Mouse (Mus musculus) heart, embryonic 15.5 days (tissue): ENCODE measurements around the gene Gjc3. TPM values are rescaled to one million over a fixed set of nuclear protein-coding genes. Genes with fewer than 3 reads are reported as not detected.

Experiments
- ATAC-seq: fragments of 200-750 bp; cut with Nextera tagmentation; replicated peaks from 2 replicates; pipeline ENCODE4 v1.8.0; 2017; ENCODE audit warnings: low read depth, moderate TSS enrichment; ENCODE audit not compliant: insufficient number of reproducible peaks, insufficient read depth, low FRiP score
- H3K27ac ChIP-seq: fragments of 300-500 bp; sonication (generic); 2 replicates; pipeline ENCODE4 v1.5.1; 2015; ENCODE audit warnings: mild to moderate bottlenecking, inconsistent platforms
- H3K27me3 ChIP-seq: fragments of 300-500 bp; sonication (generic); 2 replicates; pipeline ENCODE4 v1.6.1; 2015; ENCODE audit warnings: inconsistent platforms
- H3K36me3 ChIP-seq: fragments of 300-500 bp; sonication (generic); 2 replicates; pipeline ENCODE4 v1.6.1; 2015; ENCODE audit warnings: mild to moderate bottlenecking, inconsistent platforms
- H3K4me1 ChIP-seq: fragments of 300-500 bp; sonication (generic); replicated peaks from 2 replicates; pipeline ENCODE4 v1.6.1; 2015; ENCODE audit warnings: inconsistent platforms
- H3K4me2 ChIP-seq: fragments of 300-500 bp; sonication (generic); 2 replicates; pipeline ENCODE4 v1.6.1; 2015; ENCODE audit warnings: inconsistent platforms, mild to moderate bottlenecking, moderate library complexity
- H3K4me3 ChIP-seq: fragments of 300-500 bp; sonication (generic); 2 replicates; pipeline ENCODE4 v1.5.1; 2015; ENCODE audit warnings: mild to moderate bottlenecking, inconsistent platforms
- H3K9ac ChIP-seq: fragments of 300-500 bp; sonication (generic); 2 replicates; pipeline ENCODE4 v1.6.1; 2015; ENCODE audit warnings: mild to moderate bottlenecking, inconsistent platforms
- H3K9me3 ChIP-seq: fragments of 300-500 bp; sonication (generic); replicated peaks from 2 replicates; pipeline ENCODE4 v1.6.1; 2016; ENCODE audit warnings: inconsistent platforms
- WGBS: fragments of 180-500 bp; shearing (Covaris S2); methylation state at CpG from one replicate; pipeline ENCODE4 v1.1.7; 2015; ENCODE audit warnings: mixed read lengths; 5-methylcytosine and 5-hydroxymethylcytosine counted together
- polyA plus RNA-seq: library from polyadenylated mRNA; unstranded; fragments of >200 nt; fragmentation: Nextera tagmentation; extraction: Ambion mirVana; gene quantifications from 2 replicates; pipeline ENCODE4 v1.2.1, GENCODE M21; 2015

The Gjc3 gene
- polyA plus RNA-seq, 1 experiment from 2014 or later = not detected

DNA sequence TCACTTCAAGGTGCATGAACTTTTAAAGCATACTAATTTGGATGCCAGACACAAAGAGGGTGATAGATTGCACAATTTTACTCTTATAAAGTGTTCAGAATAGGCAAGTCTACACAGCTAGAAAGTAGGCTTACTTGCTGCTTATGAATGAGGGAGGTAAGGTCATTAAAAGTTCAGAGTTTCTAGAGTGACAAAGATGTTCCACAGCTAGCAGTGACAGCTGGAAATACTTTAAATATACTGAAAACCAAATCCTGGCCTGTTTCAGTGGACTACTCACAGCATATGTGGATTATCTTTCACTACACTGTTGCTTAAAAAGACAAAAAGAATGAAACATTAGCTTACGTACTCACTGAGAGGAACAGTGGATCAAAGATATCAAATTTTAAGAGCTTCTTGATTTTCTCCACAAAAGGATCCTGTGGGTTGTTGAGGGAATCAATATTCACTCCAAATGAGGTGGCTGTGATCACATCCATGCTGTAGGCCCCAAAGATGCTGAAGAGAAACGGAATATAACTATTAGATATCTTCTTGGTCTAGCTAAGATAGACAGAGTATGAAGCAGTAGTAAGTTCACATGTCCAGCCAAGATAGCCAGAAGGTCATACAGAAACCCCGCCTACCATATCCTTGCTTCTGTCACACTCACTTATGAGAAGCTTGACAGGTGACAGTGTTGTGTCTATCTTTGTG is 53.2 kb downstream of the Gjc3 start:
- Histone ChIP-seq H3K9me3 (no peaks in the 10 kb centered on the region), H3K36me3 (no peaks in the 10 kb centered on the region), H3K27ac (no peak overlapping the region), H3K4me2 (no peak overlapping the region), H3K4me3 (no peak overlapping the region), H3K4me1 (no peaks in the 10 kb centered on the region), H3K9ac (no peak overlapping the region), H3K27me3 (no peaks in the 10 kb centered on the region)
- no peak for ATAC-seq
- WGBS = 74% methylated on average over 3 of the region's 3 CpGs

Other genes starting within 250 kb of the Gjc3 start
- 1.2 and 1.6 TPM in 2 replicates for gene Nyap1, start 221.5 kb downstream of the Gjc3 start, polyA plus RNA-seq
- 130 and 164 TPM in 2 replicates for gene Tsc22d4, start 217.4 kb downstream of the Gjc3 start, polyA plus RNA-seq
- 21.1 and 25.5 TPM in 2 replicates for gene Ppp1r35, start 184.2 kb downstream of the Gjc3 start, polyA plus RNA-seq
- gene Mepce, start 175.4 kb downstream of the Gjc3 start, polyA plus RNA-seq = 5.3 and 7.6 TPM in 2 replicates
- gene Zcwpw1, start 175.3 kb downstream of the Gjc3 start, polyA plus RNA-seq = 7.8 and 11.4 TPM in 2 replicates
- 1.8 and 2.2 TPM in 2 replicates for gene Pilra, start 126.8 kb downstream of the Gjc3 start, polyA plus RNA-seq
- gene Pilrb1, start 105.0 kb downstream of the Gjc3 start, polyA plus RNA-seq = 0.58 and 0.61 TPM in 2 replicates
- gene Pilrb2, start 91.3 kb downstream of the Gjc3 start, polyA plus RNA-seq = 1.5 and 3.4 TPM in 2 replicates
- gene Cyp3a13, start 41.5 kb downstream of the Gjc3 start, polyA plus RNA-seq = 0.09 TPM in 1 of 2 replicates, not detected in the other
- gene Azgp1, start 18.4 kb upstream of the Gjc3 start, polyA plus RNA-seq = 0.13 TPM in 1 of 2 replicates, not detected in the other
- gene Smok3a, start 58.2 kb upstream of the Gjc3 start, polyA plus RNA-seq = not detected in 2 replicates
- not detected in 2 replicates for gene Smok3b, start 58.3 kb upstream of the Gjc3 start, polyA plus RNA-seq
- gene Smok3c, start 90.1 kb upstream of the Gjc3 start, polyA plus RNA-seq = not detected in 2 replicates
- gene Zkscan1, start 122.0 kb upstream of the Gjc3 start, polyA plus RNA-seq = 8.4 and 10.2 TPM in 2 replicates
- gene Zscan21, start 153.8 kb upstream of the Gjc3 start, polyA plus RNA-seq = 31.2 and 45.8 TPM in 2 replicates
- 10.5 and 14.3 TPM in 2 replicates for gene Zfp113, start 192.6 kb upstream of the Gjc3 start, polyA plus RNA-seq
- gene Cops6, start 198.0 kb upstream of the Gjc3 start, polyA plus RNA-seq = 231 and 274 TPM in 2 replicates
- 10.4 and 13.9 TPM in 2 replicates for gene Ap4m1, start 208.9 kb upstream of the Gjc3 start, polyA plus RNA-seq
- gene Mcm7, start 209.3 kb upstream of the Gjc3 start, polyA plus RNA-seq = 91.8 and 123 TPM in 2 replicates
- 54.4 and 61.7 TPM in 2 replicates for gene Taf6, start 224.4 kb upstream of the Gjc3 start, polyA plus RNA-seq
- gene Cnpy4, start 224.4 kb upstream of the Gjc3 start, polyA plus RNA-seq = 18.8 and 27.3 TPM in 2 replicates
- gene Mblac1, start 231.2 kb upstream of the Gjc3 start, polyA plus RNA-seq = 5.1 and 6.7 TPM in 2 replicates